Mouse (Mus musculus): ENCODE results near the gene Arf3. TPM values are rescaled to one million over a fixed set of nuclear protein-coding genes. Genes with fewer than 3 reads are reported as not detected.
A peak's percentile ranks its signal among the peaks of the same experiment; 100 is the strongest.

Arf3 gene
- polyA plus RNA-seq, 1 experiment from 2014 or later = 22.4 TPM

GRCm38 (mm10) chr15:98788972-98789660, 26.1 kb upstream of the Arf3 start:
- ATAC-seq = no peak
- Histone ChIP-seq H3K4me3 (0 out of 2 replicates have a peak overlapping the region, but pooled peaks have one; percentile 3), H3K4me1 (peaks cover 21% of the 10 kb centered on the region), H3K27me3 (replicated peaks) (peaks cover 100% of the 10 kb centered on the region), H3K36me3 (no peaks in the 10 kb centered on the region), H3K4me2 (peak overlapping the region; percentile 31; the same call in 1 of the 2 replicates), H3K9ac (no peak overlapping the region), H3K27ac (no peak overlapping the region), H3K9me3 (replicated peaks) (no peaks in the 10 kb centered on the region)
- 12% methylated on average over 24 of the region's 24 CpGs for WGBS (ENCODE audit: insufficient replicate concordance)

DNA sequence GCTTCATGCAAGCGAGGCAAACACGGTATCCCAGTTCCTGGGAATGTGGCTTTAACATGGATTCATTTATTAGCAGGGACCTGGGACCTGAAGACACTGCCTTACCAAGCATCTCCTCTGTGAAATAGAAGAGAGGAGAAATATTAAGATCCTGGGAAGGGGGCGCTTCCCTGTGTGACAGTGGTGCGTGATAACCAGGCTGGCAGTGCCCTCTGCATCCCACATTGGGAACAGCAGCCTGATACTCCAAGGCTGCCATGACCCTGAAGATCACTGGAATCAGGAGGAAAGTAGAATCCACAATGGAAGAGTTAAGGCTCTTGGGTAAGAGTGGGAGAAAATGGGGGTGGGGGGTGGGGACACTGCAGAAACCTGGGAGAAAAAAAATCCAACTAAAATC, 24.9 kb upstream of the Arf3 start:
- WGBS (ENCODE audit: insufficient replicate concordance) = 27% methylated on average over 4 of the region's 4 CpGs
- H3K27me3 ChIP-seq (replicated peaks) = peaks cover 97% of the 10 kb centered on the region
- H3K9ac ChIP-seq = no peak overlapping the region
- H3K4me1 ChIP-seq = peaks cover 21% of the 10 kb centered on the region
- no peaks in the 10 kb centered on the region for H3K9me3 ChIP-seq (replicated peaks)
- no peak for ATAC-seq
- no peaks in the 10 kb centered on the region for H3K36me3 ChIP-seq
- H3K4me2 ChIP-seq = no peak overlapping the region
- no peak overlapping the region for H3K27ac ChIP-seq
- no peak overlapping the region for H3K4me3 ChIP-seq

DNA sequence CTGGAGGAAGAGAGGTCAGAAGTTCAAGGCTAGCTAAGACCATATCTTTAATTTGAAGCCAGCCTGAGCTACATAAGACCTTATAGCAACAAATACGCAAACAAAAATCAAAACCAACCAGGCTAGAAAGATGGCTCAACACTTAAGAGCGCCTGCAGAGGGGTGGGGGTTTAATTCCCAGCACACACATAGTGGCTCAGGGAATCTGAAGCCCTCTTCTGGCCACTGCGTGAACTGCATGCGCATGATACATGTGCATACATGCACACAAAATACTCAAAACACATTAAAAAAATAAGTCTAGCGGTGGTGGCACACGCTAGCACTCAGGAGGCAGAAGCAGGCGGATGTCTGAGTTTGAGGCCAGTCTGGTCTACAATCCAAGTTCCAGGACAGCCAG, 22.7 kb upstream of the Arf3 start:
- Histone ChIP-seq H3K9ac (no peak overlapping the region), H3K9me3 (replicated peaks) (no peaks in the 10 kb centered on the region), H3K36me3 (no peaks in the 10 kb centered on the region), H3K4me1 (peaks cover 8% of the 10 kb centered on the region), H3K27me3 (replicated peaks) (peaks cover 97% of the 10 kb centered on the region), H3K27ac (no peak overlapping the region), H3K4me2 (no peak overlapping the region), H3K4me3 (no peak overlapping the region)
- ATAC-seq = no peak
- WGBS (ENCODE audit: insufficient replicate concordance) = 30% methylated on average over 7 of the region's 7 CpGs

GRCm38 (mm10) chr15:98781166-98781565, 18.2 kb upstream of the Arf3 start:
- Histone ChIP-seq H3K27me3 (replicated peaks) (peaks cover 97% of the 10 kb centered on the region), H3K27ac (no peak overlapping the region), H3K4me3 (no peak overlapping the region), H3K9me3 (replicated peaks) (no peaks in the 10 kb centered on the region), H3K4me2 (no peak overlapping the region), H3K9ac (no peak overlapping the region), H3K36me3 (no peaks in the 10 kb centered on the region), H3K4me1 (peaks cover 29% of the 10 kb centered on the region)
- WGBS (ENCODE audit: insufficient replicate concordance) = 27% methylated on average over 6 of the region's 6 CpGs
- ATAC-seq = no peak

- ATAC-seq = no peak
- H3K4me2 ChIP-seq = no peak overlapping the region
- H3K4me1 ChIP-seq = peaks cover 29% of the 10 kb centered on the region
- WGBS (ENCODE audit: insufficient replicate concordance) = 9% methylated on average over 13 of the region's 13 CpGs
- H3K36me3 ChIP-seq = no peaks in the 10 kb centered on the region
- no peaks in the 10 kb centered on the region for H3K9me3 ChIP-seq (replicated peaks)
- H3K4me3 ChIP-seq = no peak overlapping the region
- peaks cover 97% of the 10 kb centered on the region for H3K27me3 ChIP-seq (replicated peaks)
- H3K27ac ChIP-seq = no peak overlapping the region
- H3K9ac ChIP-seq = no peak overlapping the region
These were observed 17.6 kb upstream of the Arf3 start for GRCm38 (mm10) chr15:98780573-98780972.

GRCm38 (mm10) chr15:98780075-98780474, 17.1 kb upstream of the Arf3 start:
- Histone ChIP-seq H3K27ac (no peak overlapping the region), H3K4me3 (no peak overlapping the region)

DNA sequence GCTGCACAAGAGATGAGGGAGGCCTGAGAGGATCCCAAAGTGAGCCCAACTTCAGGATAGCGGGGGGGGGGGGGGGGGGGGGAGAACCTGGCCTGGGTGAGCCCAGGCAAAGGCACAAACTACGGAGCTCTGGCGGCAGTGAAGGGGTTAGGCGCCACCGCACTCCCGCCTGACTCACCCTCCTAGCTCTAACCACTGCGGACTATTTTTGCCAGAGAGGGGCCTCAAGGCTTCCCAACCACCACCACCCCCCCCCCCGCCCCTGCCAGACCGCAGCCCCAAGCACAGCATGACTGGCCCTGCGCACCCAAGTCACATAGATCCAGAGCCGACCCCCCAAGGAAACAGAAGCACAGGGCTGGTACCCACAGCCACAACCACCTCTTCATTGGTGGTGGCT, 15.8 kb upstream of the Arf3 start:
- H3K4me2 ChIP-seq = no peak overlapping the region
- under 1% methylated on average over 11 of the region's 11 CpGs for WGBS (ENCODE audit: insufficient replicate concordance)

More at GRCm38 (mm10) chr15:98780075-98780474, 17.1 kb upstream of the Arf3 start:
- no peaks in the 10 kb centered on the region for H3K36me3 ChIP-seq
- H3K9ac ChIP-seq = no peak overlapping the region
- no peaks in the 10 kb centered on the region for H3K9me3 ChIP-seq (replicated peaks)
- peaks cover 97% of the 10 kb centered on the region for H3K27me3 ChIP-seq (replicated peaks)
- ATAC-seq = no peak
- peaks cover 29% of the 10 kb centered on the region for H3K4me1 ChIP-seq
- WGBS (ENCODE audit: insufficient replicate concordance) = 7% methylated on average over 8 of the region's 8 CpGs
- H3K4me2 ChIP-seq = no peak overlapping the region

GRCm38 (mm10) chr15:98778191-98778770, 15.3 kb upstream of the Arf3 start:
- WGBS (ENCODE audit: insufficient replicate concordance) = 2% methylated on average over 25 of the region's 25 CpGs
- peaks cover 35% of the 10 kb centered on the region for H3K4me1 ChIP-seq
- ATAC-seq = no peak
- H3K36me3 ChIP-seq = no peaks in the 10 kb centered on the region
- H3K9ac ChIP-seq = no peak overlapping the region
- H3K27me3 ChIP-seq (replicated peaks) = peaks cover 100% of the 10 kb centered on the region
- H3K4me2 ChIP-seq = peak overlapping the region; percentile 44
- H3K4me3 ChIP-seq = peak overlapping the region; percentile 19; the same call in 1 of the 2 replicates
- no peak overlapping the region for H3K27ac ChIP-seq
- H3K9me3 ChIP-seq (replicated peaks) = no peaks in the 10 kb centered on the region

More for the DNA sequence above, 15.8 kb upstream of the Arf3 start:
- no peak for ATAC-seq
- no peak overlapping the region for H3K4me3 ChIP-seq
- H3K36me3 ChIP-seq = no peaks in the 10 kb centered on the region
- peaks cover 97% of the 10 kb centered on the region for H3K27me3 ChIP-seq (replicated peaks)
- no peak overlapping the region for H3K27ac ChIP-seq
- peaks cover 33% of the 10 kb centered on the region for H3K4me1 ChIP-seq
- H3K9me3 ChIP-seq (replicated peaks) = no peaks in the 10 kb centered on the region
- no peak overlapping the region for H3K9ac ChIP-seq

- Histone ChIP-seq H3K36me3 (no peaks in the 10 kb centered on the region), H3K4me1 (peaks cover 40% of the 10 kb centered on the region), H3K9ac (no peak within 1 kb of the TSS), H3K4me2 (peak within 1 kb of the TSS; percentile 44), H3K4me3 (peak within 1 kb of the TSS; percentile 19), H3K9me3 (replicated peaks) (no peaks in the 10 kb centered on the region), H3K27me3 (replicated peaks) (peaks cover 100% of the 10 kb centered on the region), H3K27ac (no peak within 1 kb of the TSS)
- no peak for ATAC-seq
- WGBS (ENCODE audit: insufficient replicate concordance) = 1% methylated on average over 23 of the region's 33 CpGs
These were observed 14.7 kb upstream of the Arf3 start, which contains the start of gene Wnt10b for GRCm38 (mm10) chr15:98777762-98778161. Wnt10b (minus strand) TSS chr15:98778150.

DNA sequence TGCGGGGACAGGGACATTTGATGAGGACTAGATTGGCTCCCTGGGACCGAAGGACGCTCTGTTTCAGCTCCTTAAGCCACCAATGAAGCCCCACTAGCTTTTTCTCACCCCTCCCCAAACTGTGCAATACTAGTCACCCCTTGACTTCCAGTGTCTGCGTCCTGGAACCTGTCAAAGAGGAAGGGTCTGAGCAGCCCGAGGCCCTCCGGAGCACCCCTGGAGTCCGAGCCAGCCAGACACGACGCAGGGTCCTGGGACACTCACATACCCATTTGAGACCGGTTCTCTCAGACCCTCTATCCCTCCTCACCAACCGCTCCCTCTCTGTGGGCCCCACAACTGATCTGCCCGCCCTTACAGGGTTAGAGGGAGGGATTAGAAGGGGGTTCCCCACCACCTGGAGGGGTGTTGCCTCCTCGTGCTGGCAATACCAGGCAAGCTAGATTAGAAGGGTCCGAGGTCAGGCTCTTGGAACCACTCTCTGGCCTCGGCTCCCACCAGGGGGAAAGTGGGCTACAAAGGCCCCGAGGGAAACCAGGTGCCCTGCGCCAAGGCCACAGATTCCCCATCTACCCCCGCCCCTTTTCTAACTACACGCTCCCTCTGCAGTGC, 14.1 kb upstream of the Arf3 start:
- Histone ChIP-seq H3K4me2 (peak overlapping the region; percentile 44; the same call in 1 of the 2 replicates), H3K36me3 (no peaks in the 10 kb centered on the region), H3K27ac (no peak overlapping the region), H3K4me3 (no peak overlapping the region), H3K27me3 (replicated peaks) (peaks cover 100% of the 10 kb centered on the region), H3K4me1 (peaks cover 46% of the 10 kb centered on the region), H3K9me3 (replicated peaks) (no peaks in the 10 kb centered on the region), H3K9ac (no peak overlapping the region)
- ATAC-seq = no peak
- 3% methylated on average over 19 of the region's 19 CpGs for WGBS (ENCODE audit: insufficient replicate concordance)

GRCm38 (mm10) chr15:98776280-98777004, 13.4 kb upstream of the Arf3 start:
- peak overlapping the region; percentile 47 for H3K4me2 ChIP-seq
- H3K27me3 ChIP-seq (replicated peaks) = peaks cover 100% of the 10 kb centered on the region
- no peak overlapping the region for H3K9ac ChIP-seq
- WGBS (ENCODE audit: insufficient replicate concordance) = 2% methylated on average over 62 of the region's 62 CpGs
- no peak for ATAC-seq
- no peak overlapping the region for H3K27ac ChIP-seq
- no peaks in the 10 kb centered on the region for H3K9me3 ChIP-seq (replicated peaks)
- H3K36me3 ChIP-seq = no peaks in the 10 kb centered on the region
- H3K4me1 ChIP-seq = peaks cover 50% of the 10 kb centered on the region
- peak overlapping the region; percentile 32 for H3K4me3 ChIP-seq

- Histone ChIP-seq H3K27ac (no peak overlapping the region), H3K9ac (no peak overlapping the region), H3K4me3 (no peak overlapping the region), H3K27me3 (replicated peaks) (peaks cover 100% of the 10 kb centered on the region), H3K36me3 (no peaks in the 10 kb centered on the region), H3K9me3 (replicated peaks) (no peaks in the 10 kb centered on the region), H3K4me1 (peaks cover 50% of the 10 kb centered on the region), H3K4me2 (no peak overlapping the region)
- no peak for ATAC-seq
- WGBS (ENCODE audit: insufficient replicate concordance) = 8% methylated on average over 5 of the region's 5 CpGs
These were observed 12.5 kb upstream of the Arf3 start for GRCm38 (mm10) chr15:98775533-98775932.
